Mouse (Mus musculus): Measurements from ENCODE around the gene Fancd2os. TPM values are rescaled to one million over a fixed set of nuclear protein-coding genes. Genes with fewer than 3 reads are reported as not detected.

Fancd2os gene
- total RNA-seq, 1 experiment from 2014 or later, result not detected

Other genes with a start within 250 kb of the Fancd2os start
- gene Tada3, start 222.8 kb downstream of the Fancd2os start, total RNA-seq (2017), result 27.2 and 31.6 TPM in 2 replicates
- gene Arpc4, start 222.6 kb downstream of the Fancd2os start, total RNA-seq (2017), result 169 and 173 TPM in 2 replicates
- gene Ttll3, start 211.5 kb downstream of the Fancd2os start, total RNA-seq (2017), result 29.3 and 38.9 TPM in 2 replicates
- 5.1 and 7.6 TPM in 2 replicates for gene Rpusd3, start 181.4 kb downstream of the Fancd2os start, total RNA-seq (2017)
- not detected in 2 replicates for gene Cidec, start 165.0 kb downstream of the Fancd2os start, total RNA-seq (2017)
- gene Jagn1, start 158.1 kb downstream of the Fancd2os start, total RNA-seq (2017), result 6.2 and 7.7 TPM in 2 replicates
- gene Il17re, start 142.2 kb downstream of the Fancd2os start, total RNA-seq (2017), result 0.12 and 0.25 TPM in 2 replicates
- not detected in 2 replicates for gene Il17rc, start 129.3 kb downstream of the Fancd2os start, total RNA-seq (2017)
- 8.5 and 9.8 TPM in 2 replicates for gene Creld1, start 117.4 kb downstream of the Fancd2os start, total RNA-seq (2017)
- gene Prrt3, start 98.8 kb downstream of the Fancd2os start, total RNA-seq (2017), result 0.12 TPM in 1 of 2 replicates, not detected in the other
- 27.6 and 38.4 TPM in 2 replicates for gene Emc3, start 69.1 kb downstream of the Fancd2os start, total RNA-seq (2017)
- 0.86 and 1.4 TPM in 2 replicates for gene Fancd2, start 69.0 kb downstream of the Fancd2os start, total RNA-seq (2017)
- 94.3 and 105 TPM in 2 replicates for gene Brk1, start 4.1 kb upstream of the Fancd2os start, total RNA-seq (2017)
- 14.9 and 17.6 TPM in 2 replicates for gene Vhl, start 23.2 kb upstream of the Fancd2os start, total RNA-seq (2017)
- gene Irak2, start 37.8 kb upstream of the Fancd2os start, total RNA-seq (2017), result 151 and 160 TPM in 2 replicates
- gene Tatdn2, start 96.3 kb upstream of the Fancd2os start, total RNA-seq (2017), result 125 and 154 TPM in 2 replicates
- 0.74 TPM in 1 of 2 replicates, not detected in the other for gene Ghrl, start 119.2 kb upstream of the Fancd2os start, total RNA-seq (2017)
- 67.4 and 82.3 TPM in 2 replicates for gene Sec13, start 140.0 kb upstream of the Fancd2os start, total RNA-seq (2017)